Mouse (Mus musculus) bone marrow macrophage, adult 2 months (primary cell): ENCODE measurements around the gene Evx1. TPM values are rescaled to one million over a fixed set of nuclear protein-coding genes. Genes with fewer than 3 reads are reported as not detected.

Source experiments
- H3K27ac ChIP-seq: 2 replicates; pipeline ENCODE4 v1.5.1; 2012; ENCODE audit warnings: low read depth, low read length; ENCODE audit not compliant: insufficient read depth
- H3K4me1 ChIP-seq: 2 replicates; pipeline ENCODE4 v1.6.1; 2012; ENCODE audit warnings: low read length; ENCODE audit not compliant: control insufficient read depth, insufficient read depth
- H3K4me3 ChIP-seq: 2 replicates; pipeline ENCODE4 v1.5.1; 2012; ENCODE audit warnings: mild to moderate bottlenecking, low read length, moderate library complexity; ENCODE audit not compliant: insufficient read depth
- CTCF ChIP-seq: IDR thresholded peaks from 2 replicates; pipeline ENCODE4 v1.5.1; 2012; ENCODE audit warnings: low read depth, mild to moderate bottlenecking, low read length, moderate library complexity
- POLR2A ChIP-seq: IDR thresholded peaks from 2 replicates; pipeline ENCODE4 v1.6.1; 2012; ENCODE audit warnings: mild to moderate bottlenecking, low read depth, low read length, borderline replicate concordance
- polyA plus RNA-seq: library from polyadenylated mRNA; stranded (reverse); fragments of >200 nt; gene quantifications from 2 replicates; pipeline ENCODE4 v1.2.4, GENCODE M21; 2012; ENCODE audit not compliant: missing spikeins, insufficient read depth, insufficient read length

Gene Evx1
- polyA plus RNA-seq, 1 experiment = not detected

GRCm38 (mm10) chr6:52291021-52291860 is 22.1 kb upstream of the Evx1 start:
- Histone ChIP-seq H3K27ac (no peak overlapping the region), H3K4me1 (no peaks in the 10 kb centered on the region), H3K4me3 (peak overlapping the region; percentile 31)
- no peak for TF ChIP-seq POLR2A

- TF ChIP-seq POLR2A = no peak
- no peak for TF ChIP-seq CTCF
- Histone ChIP-seq H3K4me1 (no peaks in the 10 kb centered on the region), H3K4me3 (no peak overlapping the region), H3K27ac (no peak overlapping the region)
Observed at GRCm38 (mm10) chr6:52292328-52292727, 21.0 kb upstream of the Evx1 start.

GRCm38 (mm10) chr6:52294616-52295015 is 18.7 kb upstream of the Evx1 start:
- Histone ChIP-seq H3K4me1 (no peaks in the 10 kb centered on the region), H3K27ac (no peak overlapping the region), H3K4me3 (no peak overlapping the region)
- TF ChIP-seq CTCF = no peak
- no peak for TF ChIP-seq POLR2A

GRCm38 (mm10) chr6:52298511-52298910 is 14.8 kb upstream of the Evx1 start:
- H3K27ac ChIP-seq = no peak overlapping the region
- peaks cover 3% of the 10 kb centered on the region; the same call in 1 of the 2 replicates for H3K4me1 ChIP-seq
- no peak overlapping the region for H3K4me3 ChIP-seq
- TF ChIP-seq CTCF (no peak), POLR2A (no peak)

DNA sequence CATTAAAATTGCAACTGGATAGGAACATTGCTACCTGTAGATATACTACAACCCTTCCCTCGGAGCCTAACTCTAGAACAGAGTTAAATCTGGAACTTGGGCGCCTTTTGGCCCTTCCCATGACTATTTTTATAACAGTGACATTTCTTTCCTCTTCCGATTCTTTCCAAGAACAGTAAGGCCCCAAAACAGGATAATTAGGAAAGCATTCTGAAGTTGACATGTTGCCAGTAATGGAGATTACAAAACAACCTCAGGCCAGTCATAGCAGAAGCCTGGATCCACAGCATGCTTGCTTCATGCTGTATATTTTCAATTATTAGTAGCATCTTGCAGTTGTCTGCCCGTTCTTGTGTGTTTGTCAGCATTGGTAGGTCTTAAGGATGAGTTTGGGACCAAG is 12.5 kb upstream of the Evx1 start:
- Histone ChIP-seq H3K27ac (no peak overlapping the region), H3K4me1 (peaks cover 3% of the 10 kb centered on the region; the same call in 1 of the 2 replicates), H3K4me3 (no peak overlapping the region)
- TF ChIP-seq CTCF = no peak

GRCm38 (mm10) chr6:52303426-52303825 is 9.9 kb upstream of the Evx1 start:
- TF ChIP-seq POLR2A = no peak
- no peak for TF ChIP-seq CTCF
- Histone ChIP-seq H3K27ac (no peak overlapping the region), H3K4me1 (peaks cover 3% of the 10 kb centered on the region; the same call in 1 of the 2 replicates), H3K4me3 (no peak overlapping the region)

GRCm38 (mm10) chr6:52305877-52306389 is 7.4 kb upstream of the Evx1 start:
- no peak overlapping the region for H3K27ac ChIP-seq
- TF ChIP-seq POLR2A = no peak
- peak; percentile 23; the same call in 1 of the 2 replicates for TF ChIP-seq CTCF
- H3K4me1 ChIP-seq = peaks cover 3% of the 10 kb centered on the region; the same call in 1 of the 2 replicates
- peak overlapping the region; percentile 52 for H3K4me3 ChIP-seq

DNA sequence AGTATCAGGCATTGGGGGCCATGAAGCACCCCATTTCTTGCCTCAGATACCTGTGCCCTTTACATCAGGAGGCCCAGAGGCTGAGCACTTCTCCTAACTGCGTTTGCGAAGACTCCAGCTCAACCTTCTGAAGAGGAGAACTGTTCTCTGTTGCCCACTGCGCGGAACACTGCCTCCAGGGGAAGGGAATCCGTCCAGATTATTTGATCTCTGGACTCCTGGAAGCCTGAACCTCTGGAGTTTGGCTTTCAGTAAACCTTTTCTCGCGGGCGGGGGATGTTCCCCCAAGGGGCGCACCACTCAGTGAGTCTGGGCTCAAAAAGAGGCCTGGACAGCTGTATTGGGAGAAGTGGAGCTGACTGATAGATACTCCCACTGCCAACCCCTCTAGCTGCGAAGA is 3.5 kb upstream of the Evx1 start:
- Histone ChIP-seq H3K27ac (no peak overlapping the region), H3K4me3 (no peak overlapping the region), H3K4me1 (no peaks in the 10 kb centered on the region)
- TF ChIP-seq POLR2A (no peak), CTCF (no peak)

DNA sequence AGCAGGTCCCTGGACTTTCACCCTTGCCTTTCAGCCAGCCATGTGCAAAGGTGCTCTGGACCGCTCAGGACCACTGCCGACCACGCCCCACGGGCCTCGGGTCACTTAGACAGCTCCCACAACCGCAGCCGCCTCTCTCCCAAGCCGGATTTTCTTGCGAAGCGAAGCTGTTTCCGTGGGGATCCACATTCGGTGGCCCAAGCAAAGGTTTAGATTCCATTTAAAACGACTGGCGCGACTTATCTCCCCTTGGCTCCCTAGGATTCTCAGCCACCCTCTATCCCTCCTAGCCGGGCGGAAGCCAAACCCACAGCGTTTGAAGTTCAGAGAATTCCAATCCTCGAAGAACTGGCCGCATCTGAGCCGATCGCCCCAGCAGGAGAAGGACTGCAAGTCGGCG is 2.9 kb upstream of the Evx1 start:
- no peak for TF ChIP-seq CTCF
- no peak for TF ChIP-seq POLR2A
- Histone ChIP-seq H3K4me3 (no peak overlapping the region), H3K4me1 (no peaks in the 10 kb centered on the region), H3K27ac (no peak overlapping the region)
